Comparison of ENCODE assay signal across 7 mouse cellular contexts in the genomic region with DNA sequence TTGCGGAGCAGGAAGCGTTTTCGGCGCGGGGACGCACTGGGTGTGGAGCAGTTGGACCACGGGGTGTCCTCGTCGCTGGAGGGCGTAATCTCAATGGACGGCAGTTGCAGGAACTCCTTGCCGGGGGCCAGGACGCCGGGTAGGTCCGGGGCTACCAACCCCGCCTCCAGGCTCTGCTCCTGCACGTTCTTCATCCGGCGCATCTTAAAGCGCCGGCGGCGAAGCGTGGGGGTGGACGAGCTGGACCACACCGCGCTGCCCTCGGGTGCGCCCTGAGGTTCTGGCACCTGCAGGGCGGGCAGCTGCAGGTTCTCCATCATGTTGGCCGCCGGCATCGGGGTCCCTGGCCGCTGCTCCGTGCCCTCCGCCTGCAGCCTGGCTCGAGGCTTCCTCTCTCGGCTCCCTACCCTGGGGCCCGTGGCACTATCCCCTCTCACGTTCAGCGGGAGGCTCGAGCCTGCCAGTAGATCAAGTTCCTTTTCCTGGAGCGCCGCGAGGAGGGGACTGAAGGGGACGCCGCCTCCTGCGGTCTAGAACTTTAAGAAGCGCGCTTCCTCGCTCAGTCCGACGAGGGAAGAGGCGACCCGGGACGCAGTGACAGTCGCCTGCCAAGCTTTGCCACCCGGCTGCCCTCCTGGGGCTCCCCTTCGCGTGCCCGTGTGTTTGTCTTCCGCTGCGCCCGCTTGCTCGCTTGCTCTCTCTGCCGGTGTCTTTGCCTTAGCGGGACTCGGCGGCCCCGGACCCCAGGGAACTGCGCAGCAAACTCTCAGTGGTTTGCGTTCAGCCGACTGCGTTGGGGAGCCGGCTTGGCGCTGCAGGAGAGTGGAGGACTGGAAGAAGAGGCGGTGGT.
DNase-seq lines count a peak whose midpoint lies in the region; ATAC-seq and TF ChIP-seq lines count a peak whose summit lies in the region.

No protein-coding gene starts in this region.

- H3K27me3 ChIP-seq in hindbrain, postnatal 0 days (ENCODE audit: insufficient read depth, low read length) = no peaks in the 10 kb centered on the region
- H3K27me3 ChIP-seq in midbrain, embryonic 16.5 days (ENCODE audit: control insufficient read depth, insufficient read depth, low read depth, low read length) = no peaks in the 10 kb centered on the region; the same call in 1 of the 2 replicates
- H3K27me3 ChIP-seq in spleen, adult 2 months (ENCODE audit: control insufficient read depth, insufficient read depth, low read length) = no peaks in the 10 kb centered on the region

- H3K36me3 ChIP-seq in hindbrain, postnatal 0 days (ENCODE audit: insufficient read depth, low read length) = no peaks in the 10 kb centered on the region
- no peaks in the 10 kb centered on the region for H3K36me3 ChIP-seq in midbrain, embryonic 16.5 days (ENCODE audit: control insufficient read depth, insufficient read depth, low read length)
- H3K36me3 ChIP-seq in spleen, adult 2 months (ENCODE audit: control insufficient read depth, insufficient read depth, low read length) = no peaks in the 10 kb centered on the region

- peak overlapping the region; percentile 69 for H3K4me3 ChIP-seq in hindbrain, postnatal 0 days (ENCODE audit: low read length)
- H3K4me3 ChIP-seq in midbrain, embryonic 16.5 days (ENCODE audit: low read depth, low read length) = peak overlapping the region; percentile 61
- H3K4me3 ChIP-seq in spleen, adult 2 months (ENCODE audit: extremely low read depth, insufficient read depth, insufficient read length) = peak overlapping the region; percentile 67

- H3K4me2 ChIP-seq in hindbrain, postnatal 0 days (ENCODE audit: low read depth, low read length) = peak overlapping the region; percentile 98
- peak overlapping the region; percentile 99 for H3K4me2 ChIP-seq in midbrain, embryonic 16.5 days (ENCODE audit: low read length)

- H3K4me1 ChIP-seq in hindbrain, postnatal 0 days (ENCODE audit: insufficient read depth, low read length) = no peaks in the 10 kb centered on the region
- peaks cover 5% of the 10 kb centered on the region for H3K4me1 ChIP-seq in midbrain, embryonic 16.5 days (ENCODE audit: control insufficient read depth, insufficient read depth, low read length)
- no peaks in the 10 kb centered on the region; the same call in 1 of the 2 replicates for H3K4me1 ChIP-seq in spleen, adult 2 months (ENCODE audit: control insufficient read depth, insufficient read depth, insufficient read length)

- ATAC-seq in hindbrain, postnatal 0 days = peak; percentile 57
- peak; percentile 67 for ATAC-seq in midbrain, embryonic 16.5 days

- WGBS in hindbrain, postnatal 0 days = under 1% methylated on average over 77 of the region's 77 CpGs
- WGBS in midbrain, embryonic 16.5 days = under 1% methylated on average over 72 of the region's 77 CpGs
- under 1% methylated on average over 77 of the region's 77 CpGs for WGBS in spleen, adult 2 months

- peak; percentile 59 to 63 for DNase-seq in adrenal gland, adult 18-20 months (ENCODE audit: low spot score in 2 of 2)
- peak; percentile 64 for DNase-seq in cerebellum, postnatal 36 days
- DNase-seq in gastrocnemius, postnatal 10 days = peak; percentile 52
- DNase-seq in hindbrain, postnatal 0 days (ENCODE audit: low spot score) = peak; percentile 65
- peak; percentile 48 for DNase-seq in liver
- peak in 1 of 2 experiments; percentile 60 for DNase-seq in spleen, adult 2 months (ENCODE audit: low read depth in 1 of 2, low spot score in 2 of 2)

- H3K27ac ChIP-seq in hindbrain, postnatal 0 days = peak overlapping the region; percentile 76
- H3K27ac ChIP-seq in midbrain, embryonic 16.5 days (ENCODE audit: low read length) = peak overlapping the region; percentile 54; the same call in 1 of the 2 replicates
- H3K27ac ChIP-seq in spleen, adult 2 months (ENCODE audit: insufficient read depth, low read length) = peak overlapping the region; percentile 53

- H3K9ac ChIP-seq in hindbrain, postnatal 0 days (replicated peaks; ENCODE audit: low read length) = peak overlapping the region; percentile 61
- peak overlapping the region; percentile 76 for H3K9ac ChIP-seq in midbrain, embryonic 16.5 days (ENCODE audit: low read depth, low read length)

- peak; percentile 22 for TF ChIP-seq CTCF in hindbrain, postnatal 0 days (IDR thresholded peaks at IDR 0.05; ENCODE audit: low read depth)
- no peak for TF ChIP-seq CTCF in spleen, adult 2 months (IDR thresholded peaks at IDR 0.05; ENCODE audit: extremely low read depth, insufficient read depth, insufficient read length, insufficient replicate concordance)

- TF ChIP-seq POLR2A in spleen, adult 2 months (IDR thresholded peaks at IDR 0.05; ENCODE audit: low read depth, low read length) = no peak

- H3K9me3 ChIP-seq in hindbrain, postnatal 0 days (ENCODE audit: low read length) = no peaks in the 10 kb centered on the region
- H3K9me3 ChIP-seq in midbrain, embryonic 16.5 days (replicated peaks; ENCODE audit: control insufficient read depth, low read length, poor library complexity, severe bottlenecking) = no peaks in the 10 kb centered on the region
